Mouse (Mus musculus) right cerebral cortex, postnatal 36 days (tissue): ENCODE data around the gene Cltc.
A peak's percentile ranks its signal among the peaks of the same experiment; 100 is the strongest.
"Not testable (repeated sequence)": the region's sequence is repeated elsewhere in the genome, so short reads cannot be mapped to it uniquely, and the experiment has no call there.

Experiments
- DNase-seq, 2 experiments: peaks; one replicate each; pipeline ENCODE4 v3.0.0; 2022; ENCODE audit warnings: low spot score in 2 of 2, mixed read lengths in 1 of 2

The Cltc gene

GRCm38 (mm10) chr11:86738956-86739355 is 18.4 kb downstream of the Cltc start:
- DNase-seq: no peak

- not testable (repeated sequence) for DNase-seq
Observed at GRCm38 (mm10) chr11:86738308-86738707, 19.1 kb downstream of the Cltc start.

GRCm38 (mm10) chr11:86737301-86738000 is 19.9 kb downstream of the Cltc start:
- DNase-seq: no peak

- DNase-seq: no peak
Observed at GRCm38 (mm10) chr11:86734993-86735392, 22.4 kb downstream of the Cltc start.

- DNase-seq: no peak
Observed at GRCm38 (mm10) chr11:86734241-86734939, 23.0 kb downstream of the Cltc start.

GRCm38 (mm10) chr11:86731443-86731842 is 25.9 kb downstream of the Cltc start:
- peak in 1 of 2 experiments; percentile 20 for DNase-seq

GRCm38 (mm10) chr11:86725607-86726006 is 31.8 kb downstream of the Cltc start:
- no peak for DNase-seq

GRCm38 (mm10) chr11:86724982-86725381 is 32.4 kb downstream of the Cltc start:
- DNase-seq: no peak

GRCm38 (mm10) chr11:86724004-86724403 is 33.4 kb downstream of the Cltc start:
- no peak for DNase-seq

GRCm38 (mm10) chr11:86719390-86719789 is 38.0 kb downstream of the Cltc start:
- no peak for DNase-seq

- DNase-seq: no peak
Observed at GRCm38 (mm10) chr11:86718369-86718768, 39.0 kb downstream of the Cltc start.

- DNase-seq: no peak
Observed at GRCm38 (mm10) chr11:86717306-86718065, 39.9 kb downstream of the Cltc start.

- DNase-seq: no peak
Observed at GRCm38 (mm10) chr11:86714606-86715005, 42.8 kb downstream of the Cltc start.

GRCm38 (mm10) chr11:86701151-86701550 is 56.2 kb downstream of the Cltc start:
- DNase-seq: no peak

- no peak for DNase-seq
Observed at GRCm38 (mm10) chr11:86695461-86695860, 61.9 kb downstream of the Cltc start.

- no peak for DNase-seq
Observed at GRCm38 (mm10) chr11:86692546-86692945, 64.8 kb downstream of the Cltc start.

GRCm38 (mm10) chr11:86691956-86692355 is 65.4 kb downstream of the Cltc start:
- DNase-seq: no peak

- no peak for DNase-seq
Observed at GRCm38 (mm10) chr11:86691482-86691881, 65.9 kb downstream of the Cltc start.

- DNase-seq: no peak
Observed at GRCm38 (mm10) chr11:86690383-86690782, 67.0 kb downstream of the Cltc start.

- DNase-seq: no peak
Observed at GRCm38 (mm10) chr11:86685366-86685765, 72.0 kb downstream of the Cltc start.

- no peak for DNase-seq
Observed at GRCm38 (mm10) chr11:86684126-86685012, 73.0 kb downstream of the Cltc start.
